Mouse (Mus musculus) intestine, embryonic 16.5 days (tissue): ENCODE measurements around the gene Dnajc6. TPM values are rescaled to one million over a fixed set of nuclear protein-coding genes. Genes with fewer than 3 reads are reported as not detected.

Experiments
- ATAC-seq: fragments of 200-750 bp; cut with Nextera tagmentation; 2 replicates; pipeline ENCODE4 v1.8.0; 2017; ENCODE audit warnings: moderate TSS enrichment, moderate library complexity
- H3K27ac ChIP-seq: fragments of 300-500 bp; sonication (generic); 2 replicates; pipeline ENCODE4 v1.5.1; 2014; ENCODE audit warnings: mild to moderate bottlenecking, low read length
- H3K27me3 ChIP-seq: fragments of 300-500 bp; sonication (generic); replicated peaks from 2 replicates; pipeline ENCODE4 v1.6.1; 2014; ENCODE audit warnings: low read length, control low read depth, mixed read lengths; ENCODE audit not compliant: control insufficient read depth, insufficient read depth
- H3K36me3 ChIP-seq: fragments of 300-500 bp; sonication (generic); 2 replicates; pipeline ENCODE4 v1.6.1; 2014; ENCODE audit warnings: low read length, control low read depth; ENCODE audit not compliant: control insufficient read depth, insufficient read depth
- H3K4me1 ChIP-seq: fragments of 300-500 bp; sonication (generic); 2 replicates; pipeline ENCODE4 v1.6.1; 2014; ENCODE audit warnings: low read length, control low read depth, mixed read lengths; ENCODE audit not compliant: control insufficient read depth, insufficient read depth
- H3K4me2 ChIP-seq: fragments of 300-500 bp; sonication (generic); 2 replicates; pipeline ENCODE4 v1.6.1; 2014; ENCODE audit warnings: low read depth, low read length, control low read depth
- H3K4me3 ChIP-seq: fragments of 300-500 bp; sonication (generic); 2 replicates; pipeline ENCODE4 v1.5.1; 2014; ENCODE audit warnings: mild to moderate bottlenecking, low read length
- H3K9ac ChIP-seq: fragments of 300-500 bp; sonication (generic); 2 replicates; pipeline ENCODE4 v1.6.1; 2014; ENCODE audit warnings: low read depth, low read length
- H3K9me3 ChIP-seq: fragments of 300-500 bp; sonication (generic); 2 replicates; pipeline ENCODE4 v1.6.1; 2016; ENCODE audit warnings: low read length, control low read depth; ENCODE audit not compliant: control insufficient read depth
- WGBS: fragments of 180-500 bp; shearing (Covaris S2); extraction: QIAGEN DNeasy Blood & Tissue Kit; methylation state at CpG from one replicate; pipeline ENCODE4 v1.1.7; 2014; 5-methylcytosine and 5-hydroxymethylcytosine counted together
- polyA plus RNA-seq: library from polyadenylated mRNA; unstranded; fragments of >200 nt; fragmentation: Nextera tagmentation; extraction: Ambion mirVana; gene quantifications from 2 replicates; pipeline ENCODE4 v1.2.1, GENCODE M21; 2015

The Dnajc6 gene
- polyA plus RNA-seq, 1 experiment from 2014 or later: 1.1 TPM

GRCm38 (mm10) chr4:101551425-101551824, 55.0 kb downstream of the Dnajc6 start:
- Histone ChIP-seq H3K9me3 (no peaks in the 10 kb centered on the region), H3K27ac (no peak overlapping the region), H3K4me3 (no peak overlapping the region), H3K4me1 (peaks cover 3% of the 10 kb centered on the region; the same call in 1 of the 2 replicates), H3K9ac (no peak overlapping the region), H3K36me3 (no peaks in the 10 kb centered on the region), H3K27me3 (peaks cover 15% of the 10 kb centered on the region), H3K4me2 (no peak overlapping the region)
- 19% methylated on average over 4 of the region's 4 CpGs for WGBS
- no peak for ATAC-seq

GRCm38 (mm10) chr4:101552372-101552771, 55.9 kb downstream of the Dnajc6 start:
- no peak for ATAC-seq
- Histone ChIP-seq H3K4me3 (no peak overlapping the region), H3K4me1 (peaks cover 3% of the 10 kb centered on the region; the same call in 1 of the 2 replicates), H3K9ac (no peak overlapping the region), H3K27me3 (peaks cover 15% of the 10 kb centered on the region), H3K4me2 (no peak overlapping the region), H3K27ac (no peak overlapping the region), H3K36me3 (no peaks in the 10 kb centered on the region), H3K9me3 (no peaks in the 10 kb centered on the region)
- WGBS: 16% methylated on average over 5 of the region's 5 CpGs

GRCm38 (mm10) chr4:101555016-101555415, 58.6 kb downstream of the Dnajc6 start:
- Histone ChIP-seq H3K9ac (no peak overlapping the region), H3K4me1 (peaks cover under 1% of the 10 kb centered on the region; the same call in 1 of the 2 replicates), H3K4me2 (no peak overlapping the region), H3K9me3 (no peaks in the 10 kb centered on the region), H3K27ac (no peak overlapping the region), H3K36me3 (no peaks in the 10 kb centered on the region), H3K4me3 (no peak overlapping the region), H3K27me3 (peaks cover 8% of the 10 kb centered on the region)
- WGBS: 81% methylated on average over 4 of the region's 4 CpGs
- ATAC-seq: no peak

DNA sequence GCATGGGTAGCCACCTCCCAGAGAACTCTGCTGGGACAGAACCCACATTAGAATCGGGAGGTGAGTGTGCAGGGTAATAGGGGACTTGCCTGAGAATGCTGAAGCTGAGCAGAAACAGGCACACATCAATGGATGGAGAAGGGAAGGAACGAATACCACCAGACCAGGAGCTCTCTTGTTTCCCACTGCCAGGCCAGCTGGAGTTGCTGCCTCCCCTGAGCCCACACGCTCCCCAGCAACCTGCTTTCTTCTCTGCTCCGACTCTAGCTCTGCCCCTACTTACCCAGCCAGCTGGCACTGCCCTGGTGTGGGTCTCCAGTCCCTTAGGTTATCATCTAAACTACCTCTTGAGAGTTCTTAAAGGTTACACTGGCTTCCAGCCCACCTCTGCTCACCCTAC, 63.7 kb downstream of the Dnajc6 start:
- H3K27me3 ChIP-seq: no peaks in the 10 kb centered on the region
- no peak overlapping the region for H3K9ac ChIP-seq
- no peaks in the 10 kb centered on the region for H3K9me3 ChIP-seq
- no peaks in the 10 kb centered on the region for H3K36me3 ChIP-seq
- H3K4me1 ChIP-seq: no peaks in the 10 kb centered on the region
- WGBS: 70% methylated on average over 4 of the region's 4 CpGs
- no peak overlapping the region for H3K27ac ChIP-seq
- ATAC-seq: no peak
- H3K4me2 ChIP-seq: no peak overlapping the region
- H3K4me3 ChIP-seq: no peak overlapping the region

DNA sequence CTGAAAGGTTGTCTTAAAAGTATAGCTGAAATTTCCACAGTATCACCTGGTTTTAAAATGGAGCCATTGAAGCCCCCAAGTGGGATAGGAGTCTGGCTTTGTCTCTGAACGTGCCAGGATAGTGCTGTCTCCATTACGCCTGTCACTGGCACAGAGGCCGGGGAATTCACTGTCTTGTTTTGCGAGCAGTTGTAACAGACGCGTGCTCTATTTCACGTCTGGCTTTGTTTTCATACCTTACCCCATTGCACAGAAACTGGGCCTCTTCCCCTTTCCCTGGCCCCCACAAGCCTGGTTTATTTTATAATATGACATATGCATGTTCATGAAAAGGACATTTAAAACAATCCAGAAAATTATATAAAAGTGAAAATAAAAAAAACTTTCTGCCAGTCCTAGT, 66.4 kb downstream of the Dnajc6 start:
- no peak overlapping the region for H3K9ac ChIP-seq
- no peak overlapping the region for H3K4me2 ChIP-seq
- H3K4me3 ChIP-seq: no peak overlapping the region
- H3K4me1 ChIP-seq: no peaks in the 10 kb centered on the region
- no peaks in the 10 kb centered on the region for H3K9me3 ChIP-seq
- H3K36me3 ChIP-seq: no peaks in the 10 kb centered on the region
- no peak for ATAC-seq
- 74% methylated on average over 7 of the region's 7 CpGs for WGBS
- no peaks in the 10 kb centered on the region for H3K27me3 ChIP-seq
- no peak overlapping the region for H3K27ac ChIP-seq

DNA sequence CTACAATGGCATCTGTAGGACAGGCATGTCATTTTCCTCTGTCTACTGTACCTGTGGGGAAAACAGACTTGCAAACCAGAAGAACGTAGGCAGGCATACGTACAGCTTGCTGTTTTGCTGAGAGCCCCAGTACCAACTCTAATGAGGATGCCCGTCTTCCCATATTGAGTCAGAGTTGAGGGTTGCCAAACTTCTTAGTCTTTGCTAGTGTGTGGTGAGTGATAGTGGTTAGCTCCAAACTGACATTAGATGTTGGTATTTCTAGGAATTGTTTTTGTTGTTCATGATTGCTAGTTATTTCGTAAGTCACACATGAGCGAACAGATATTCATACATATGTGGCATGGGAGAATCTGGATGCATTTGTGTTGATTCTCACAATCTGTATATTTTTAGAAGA, 67.2 kb downstream of the Dnajc6 start:
- Histone ChIP-seq H3K36me3 (no peaks in the 10 kb centered on the region), H3K9me3 (no peaks in the 10 kb centered on the region), H3K9ac (no peak overlapping the region), H3K4me1 (no peaks in the 10 kb centered on the region), H3K27me3 (no peaks in the 10 kb centered on the region), H3K4me2 (no peak overlapping the region), H3K27ac (no peak overlapping the region), H3K4me3 (no peak overlapping the region)
- WGBS: 93% methylated on average over 5 of the region's 5 CpGs
- ATAC-seq: no peak

DNA sequence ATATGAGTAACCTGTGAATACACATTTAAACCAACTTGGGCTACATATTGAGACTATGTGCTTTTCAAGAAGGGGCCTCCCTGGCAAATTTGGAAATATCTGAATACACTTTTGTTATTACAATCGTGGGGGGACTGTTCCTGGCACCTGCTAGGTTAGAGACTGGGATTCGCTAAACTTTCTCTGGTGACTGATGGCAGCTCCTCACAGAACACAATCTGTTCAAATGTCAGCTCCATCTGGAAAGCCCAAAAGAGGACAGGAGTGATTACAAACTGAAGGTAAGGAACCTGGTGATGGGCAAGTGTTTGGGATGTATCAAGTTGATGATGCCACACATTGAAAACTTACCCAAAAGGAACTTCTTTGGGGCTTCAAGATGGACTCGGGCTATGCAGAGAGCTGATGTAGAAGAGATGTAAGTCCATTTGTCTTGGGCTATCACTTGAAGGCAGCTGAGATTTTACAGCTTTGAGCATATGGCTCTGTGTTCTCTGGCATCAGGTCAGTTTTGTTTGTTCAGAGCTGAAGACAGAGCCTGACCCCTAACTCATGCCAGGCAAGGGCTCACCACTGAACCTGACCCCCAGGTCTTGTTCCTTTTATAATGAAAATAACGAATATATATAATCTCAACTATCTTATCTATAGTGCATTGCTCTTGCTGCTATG, 68.4 kb downstream of the Dnajc6 start:
- no peaks in the 10 kb centered on the region for H3K9me3 ChIP-seq
- H3K4me2 ChIP-seq: no peak overlapping the region
- H3K27ac ChIP-seq: no peak overlapping the region
- H3K4me3 ChIP-seq: no peak overlapping the region
- H3K36me3 ChIP-seq: no peaks in the 10 kb centered on the region
- no peaks in the 10 kb centered on the region for H3K4me1 ChIP-seq
- no peak overlapping the region for H3K9ac ChIP-seq
- WGBS: 82% methylated on average over 4 of the region's 4 CpGs
- no peaks in the 10 kb centered on the region for H3K27me3 ChIP-seq
- no peak for ATAC-seq

- no peak overlapping the region for H3K9ac ChIP-seq
- no peak for ATAC-seq
- no peaks in the 10 kb centered on the region for H3K4me1 ChIP-seq
- H3K9me3 ChIP-seq: no peaks in the 10 kb centered on the region
- H3K4me3 ChIP-seq: no peak overlapping the region
- no peak overlapping the region for H3K4me2 ChIP-seq
- H3K27ac ChIP-seq: no peak overlapping the region
- H3K27me3 ChIP-seq: no peaks in the 10 kb centered on the region
- no peaks in the 10 kb centered on the region for H3K36me3 ChIP-seq
- WGBS: 74% methylated on average over 7 of the region's 7 CpGs
Measured at GRCm38 (mm10) chr4:101569076-101569475, 72.6 kb downstream of the Dnajc6 start.

DNA sequence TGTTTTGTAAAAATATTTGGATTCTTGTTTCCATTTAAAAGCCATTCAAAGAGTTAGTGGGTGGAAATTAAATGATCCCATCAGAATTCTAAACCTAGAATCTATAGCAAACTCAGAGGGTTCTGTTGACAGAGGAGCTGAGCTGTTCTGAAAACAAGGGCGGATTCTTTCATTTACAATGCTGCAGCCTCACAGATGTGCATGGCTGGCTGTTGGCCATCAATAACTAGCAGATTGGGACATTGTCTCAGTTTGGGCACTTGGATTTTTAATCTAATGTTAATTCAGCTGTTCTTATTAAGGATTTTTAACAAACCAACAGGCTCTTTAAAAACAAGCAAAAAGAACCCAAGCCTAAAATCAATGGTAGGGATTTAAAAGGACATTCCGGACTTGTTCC, 75.7 kb downstream of the Dnajc6 start:
- Histone ChIP-seq H3K4me3 (no peak overlapping the region), H3K36me3 (no peaks in the 10 kb centered on the region), H3K4me1 (no peaks in the 10 kb centered on the region), H3K4me2 (no peak overlapping the region), H3K27me3 (no peaks in the 10 kb centered on the region), H3K9me3 (no peaks in the 10 kb centered on the region), H3K27ac (no peak overlapping the region), H3K9ac (no peak overlapping the region)
- ATAC-seq: no peak
- WGBS: 78% methylated on average over 2 of the region's 2 CpGs

DNA sequence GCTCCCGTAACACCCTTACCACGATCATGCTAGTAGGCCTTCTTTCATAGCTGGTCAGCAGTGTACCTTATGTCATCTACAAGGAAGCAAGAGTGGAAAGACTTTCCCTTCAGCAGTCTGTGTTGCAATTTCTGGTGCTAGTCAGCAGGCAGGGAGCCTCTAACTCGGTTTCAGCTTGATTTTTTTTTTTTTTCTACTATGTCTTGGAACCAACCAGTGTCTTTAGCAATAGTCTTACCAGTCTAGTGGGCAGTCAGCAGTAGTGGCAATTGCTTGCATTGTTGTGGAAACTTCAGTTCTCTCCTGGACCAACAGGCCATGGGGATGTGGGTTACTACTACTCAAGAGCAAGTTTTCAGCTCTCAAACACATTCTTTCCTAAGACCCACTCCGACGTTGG, 78.9 kb downstream of the Dnajc6 start:
- H3K4me2 ChIP-seq: no peak overlapping the region
- H3K4me3 ChIP-seq: no peak overlapping the region
- no peaks in the 10 kb centered on the region for H3K36me3 ChIP-seq
- H3K27ac ChIP-seq: no peak overlapping the region
- no peak for ATAC-seq
- 84% methylated on average over 5 of the region's 5 CpGs for WGBS
- no peaks in the 10 kb centered on the region for H3K9me3 ChIP-seq
- H3K4me1 ChIP-seq: no peaks in the 10 kb centered on the region
- H3K9ac ChIP-seq: no peak overlapping the region
- H3K27me3 ChIP-seq: no peaks in the 10 kb centered on the region
